Mouse (Mus musculus): Measurements from ENCODE around the gene Phlpp1.

DNA sequence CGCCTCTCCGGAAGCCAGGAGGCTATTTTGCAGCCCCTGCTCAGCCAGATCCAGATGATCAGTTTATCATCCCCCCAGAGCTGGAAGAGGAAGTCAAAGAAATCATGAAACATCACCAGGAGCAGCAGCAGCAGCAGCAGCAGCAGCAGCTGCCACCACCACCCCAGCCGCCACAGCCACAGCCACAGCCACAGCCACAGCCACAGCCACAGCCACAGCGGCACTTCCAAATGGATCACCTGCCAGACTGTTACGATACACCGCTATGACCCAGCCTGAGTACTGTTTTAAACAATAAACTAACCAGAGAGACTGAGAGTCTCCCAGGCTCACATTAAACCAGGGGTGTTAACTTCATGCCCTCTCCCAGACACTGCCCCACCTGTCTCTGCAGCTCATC is 221.5 kb downstream of the Phlpp1 start:
- TF ChIP-seq CTCF (IDR thresholded peaks at IDR 0.05; ENCODE audit: control insufficient read depth, insufficient read depth, low read length): no peak
- TF ChIP-seq POLR2A (IDR thresholded peaks at IDR 0.05; ENCODE audit: borderline replicate concordance, control insufficient read depth, low read depth, low read length): no peak
